8 mouse cellular contexts compared by ENCODE assay signal in the genomic region with DNA sequence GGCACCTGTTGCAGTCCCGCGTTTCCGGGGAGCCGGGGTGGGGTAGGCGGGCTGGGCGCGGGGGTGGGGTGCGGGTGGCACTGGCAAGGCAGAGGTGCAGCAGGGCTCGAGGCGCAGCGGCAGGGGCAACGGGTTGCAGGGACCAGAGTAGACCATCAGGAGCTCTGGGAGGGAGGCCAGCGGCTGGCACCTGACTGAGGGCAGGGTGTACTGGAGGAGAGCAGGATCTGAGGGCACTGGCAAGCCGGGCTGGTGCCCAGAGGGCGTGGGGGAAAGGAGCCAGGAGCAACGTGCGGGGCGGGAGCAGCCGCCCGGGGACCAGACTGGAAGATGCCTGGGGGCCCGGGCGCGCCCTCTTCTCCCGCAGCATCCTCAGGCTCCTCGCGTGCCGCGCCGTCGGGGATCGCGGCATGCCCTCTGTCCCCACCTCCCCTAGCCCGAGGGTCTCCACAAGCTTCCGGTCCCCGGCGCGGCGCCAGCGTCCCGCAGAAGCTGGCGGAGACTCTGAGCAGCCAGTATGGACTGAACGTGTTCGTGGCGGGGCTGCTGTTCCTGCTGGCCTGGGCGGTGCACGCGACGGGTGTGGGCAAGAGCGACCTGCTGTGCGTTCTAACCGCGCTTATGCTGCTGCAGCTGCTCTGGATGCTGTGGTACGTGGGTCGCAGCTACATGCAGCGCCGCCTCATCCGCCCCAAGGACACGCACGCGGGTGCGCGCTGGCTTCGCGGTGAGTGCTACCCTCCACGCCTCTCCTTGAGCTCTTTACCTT. TPM values are rescaled to one million over a fixed set of nuclear protein-coding genes. Genes with fewer than 3 reads are reported as not detected.
DNase-seq lines count a peak whose midpoint lies in the region; ATAC-seq and TF ChIP-seq lines count a peak whose summit lies in the region.

No protein-coding gene starts in this region.

- no peak for TF ChIP-seq POLR2A in limb, embryonic 14.5 days (IDR thresholded peaks at IDR 0.05; ENCODE audit: borderline replicate concordance, extremely low read depth, insufficient read depth, insufficient read length)

- no peaks in the 10 kb centered on the region for H3K36me3 ChIP-seq in E14TG2a.4 (ENCODE audit: insufficient read depth, low read length)
- no peaks in the 10 kb centered on the region for H3K36me3 ChIP-seq in embryonic facial prominence, embryonic 15.5 days
- H3K36me3 ChIP-seq in limb, embryonic 14.5 days (ENCODE audit: control insufficient read depth, insufficient read depth, low read length), result no peaks in the 10 kb centered on the region

- 1% methylated on average over 64 of the region's 65 CpGs for WGBS in embryonic facial prominence, embryonic 15.5 days
- WGBS in limb, embryonic 14.5 days, result 3% methylated on average over 51 of the region's 65 CpGs

- H3K4me1 ChIP-seq in E14TG2a.4 (replicated peaks; ENCODE audit: low read depth, low read length), result peaks cover 56% of the 10 kb centered on the region
- peaks cover 20% of the 10 kb centered on the region for H3K4me1 ChIP-seq in embryonic facial prominence, embryonic 15.5 days
- peaks cover 11% of the 10 kb centered on the region; the same call in 1 of the 2 replicates for H3K4me1 ChIP-seq in limb, embryonic 14.5 days (ENCODE audit: control insufficient read depth, insufficient read depth, low read length)

- H3K4me2 ChIP-seq in embryonic facial prominence, embryonic 15.5 days (replicated peaks), result peak overlapping the region; percentile 52
- peak overlapping the region; percentile 44 for H3K4me2 ChIP-seq in limb, embryonic 14.5 days (replicated peaks; ENCODE audit: low read depth, low read length, severe bottlenecking)

- no peaks in the 10 kb centered on the region; the same call in 1 of the 2 replicates for H3K9me3 ChIP-seq in E14TG2a.4 (ENCODE audit: low read length)
- no peaks in the 10 kb centered on the region for H3K9me3 ChIP-seq in embryonic facial prominence, embryonic 15.5 days (replicated peaks)
- H3K9me3 ChIP-seq in limb, embryonic 14.5 days (ENCODE audit: control insufficient read depth, low read length), result no peaks in the 10 kb centered on the region

- no peak overlapping the region for H3K9ac ChIP-seq in embryonic facial prominence, embryonic 15.5 days
- H3K9ac ChIP-seq in limb, embryonic 14.5 days (ENCODE audit: low read depth, low read length, severe bottlenecking), result peak overlapping the region; percentile 28; the same call in 1 of the 2 replicates

- TF ChIP-seq CTCF in E14TG2a.4 (conservative IDR thresholded peaks at IDR 0.05; ENCODE audit: low read length), result no peak

- DNase-seq in frontal cortex, postnatal 25 days (ENCODE audit: low spot score in 2 of 2), result no peak
- DNase-seq in limb, embryonic 14.5 days (ENCODE audit: low spot score), result no peak
- no peak for DNase-seq in right cerebral cortex, postnatal 10 days (ENCODE audit: low spot score in 2 of 2)
- DNase-seq in layer of hippocampus, postnatal 36 days, result no peak

- ATAC-seq in frontal cortex, adult (ENCODE audit: low TSS enrichment), result peak; percentile 45
- 0 out of 2 replicates have a peak, but pooled peaks have one; percentile 21 for ATAC-seq in embryonic facial prominence, embryonic 15.5 days (ENCODE audit: insufficient number of reproducible peaks, low FRiP score, low TSS enrichment, low read depth)
- no peak for ATAC-seq in limb, embryonic 14.5 days (ENCODE audit: low FRiP score, low read depth)
- ATAC-seq in CD4-positive, CD25-positive, alpha-beta regulatory T cell, adult 4 months, result no peak

- H3K27me3 ChIP-seq in E14TG2a.4 (ENCODE audit: insufficient read depth, low read length), result peaks cover 91% of the 10 kb centered on the region
- peaks cover 66% of the 10 kb centered on the region for H3K27me3 ChIP-seq in embryonic facial prominence, embryonic 15.5 days
- peaks cover 48% of the 10 kb centered on the region for H3K27me3 ChIP-seq in limb, embryonic 14.5 days (ENCODE audit: control insufficient read depth, insufficient read depth, low read length)

- no peak overlapping the region for H3K27ac ChIP-seq in embryonic facial prominence, embryonic 15.5 days (replicated peaks)
- H3K27ac ChIP-seq in limb, embryonic 14.5 days (replicated peaks; ENCODE audit: low read depth, low read length), result no peak overlapping the region

- H3K4me3 ChIP-seq in E14TG2a.4 (replicated peaks; ENCODE audit: low read length), result peak overlapping the region; percentile 74
- H3K4me3 ChIP-seq in embryonic facial prominence, embryonic 15.5 days (replicated peaks), result peak overlapping the region; percentile 32
- H3K4me3 ChIP-seq in limb, embryonic 14.5 days (replicated peaks; ENCODE audit: low read length), result peak overlapping the region; percentile 30

RNA-seq across cellular contexts. Expression of gene Otop1, which starts 1.5 kb away (rescaled TPM):
- not detected in 2 replicates for polyA plus RNA-seq in embryonic facial prominence, embryonic 15.5 days (2015; fragmentation: Nextera tagmentation; extraction: Ambion mirVana)
- polyA plus RNA-seq in limb, embryonic 14.5 days (2012; rRNA removed), result 0.04 TPM in 1 of 2 replicates, not detected in the other
- polyA plus RNA-seq in limb, embryonic 14.5 days (2014; fragmentation: Nextera tagmentation; extraction: Ambion mirVana), result not detected in 2 replicates
- polyA plus RNA-seq in CD4-positive, CD25-positive, alpha-beta regulatory T cell, adult 4 months (2017; shearing (Covaris generic)), result not detected
- not detected for total RNA-seq in layer of hippocampus, postnatal 36 days (2021)

RNA-seq across cellular contexts. Expression of gene Tmem128, which starts 17.3 kb away (rescaled TPM):
- 62.8 and 67.8 TPM in 2 replicates for polyA plus RNA-seq in embryonic facial prominence, embryonic 15.5 days (2015; fragmentation: Nextera tagmentation; extraction: Ambion mirVana)
- 51.1 and 57.5 TPM in 2 replicates for polyA plus RNA-seq in limb, embryonic 14.5 days (2012; rRNA removed)
- polyA plus RNA-seq in limb, embryonic 14.5 days (2014; fragmentation: Nextera tagmentation; extraction: Ambion mirVana), result 66.9 and 70.0 TPM in 2 replicates
- polyA plus RNA-seq in CD4-positive, CD25-positive, alpha-beta regulatory T cell, adult 4 months (2017; shearing (Covaris generic)), result 10 to 100 TPM; 88.0 to 91.9 TPM
- total RNA-seq in layer of hippocampus, postnatal 36 days (2021), result 10 to 100 TPM; 30.9 to 31.6 TPM

RNA-seq across cellular contexts. Expression of gene Drd5, which starts 41.9 kb away (rescaled TPM):
- 0.11 TPM in 1 of 2 replicates, not detected in the other for polyA plus RNA-seq in embryonic facial prominence, embryonic 15.5 days (2015; fragmentation: Nextera tagmentation; extraction: Ambion mirVana)
- polyA plus RNA-seq in limb, embryonic 14.5 days (2012; rRNA removed), result 0.04 and 0.12 TPM in 2 replicates
- 0.06 TPM in 1 of 2 replicates, not detected in the other for polyA plus RNA-seq in limb, embryonic 14.5 days (2014; fragmentation: Nextera tagmentation; extraction: Ambion mirVana)
- polyA plus RNA-seq in CD4-positive, CD25-positive, alpha-beta regulatory T cell, adult 4 months (2017; shearing (Covaris generic)), result under 1 TPM in 1 of 2 experiments, not detected in 1; 0.09 TPM
- 10 to 100 TPM; 14.1 to 16.5 TPM for total RNA-seq in layer of hippocampus, postnatal 36 days (2021)

RNA-seq across cellular contexts. Expression of gene Lyar, which starts 57.0 kb away (rescaled TPM):
- polyA plus RNA-seq in embryonic facial prominence, embryonic 15.5 days (2015; fragmentation: Nextera tagmentation; extraction: Ambion mirVana), result 81.4 and 86.1 TPM in 2 replicates
- polyA plus RNA-seq in limb, embryonic 14.5 days (2012; rRNA removed), result 29.4 and 54.7 TPM in 2 replicates
- polyA plus RNA-seq in limb, embryonic 14.5 days (2014; fragmentation: Nextera tagmentation; extraction: Ambion mirVana), result 75.1 and 85.2 TPM in 2 replicates
- polyA plus RNA-seq in CD4-positive, CD25-positive, alpha-beta regulatory T cell, adult 4 months (2017; shearing (Covaris generic)), result 10 to 100 TPM; 29.2 to 41.5 TPM
- total RNA-seq in layer of hippocampus, postnatal 36 days (2021), result 10 to 100 TPM; 13.9 to 15.0 TPM

RNA-seq across cellular contexts. Expression of gene Zbtb49, which starts 57.0 kb away (rescaled TPM):
- 12.9 and 15.3 TPM in 2 replicates for polyA plus RNA-seq in embryonic facial prominence, embryonic 15.5 days (2015; fragmentation: Nextera tagmentation; extraction: Ambion mirVana)
- 22.3 and 27.9 TPM in 2 replicates for polyA plus RNA-seq in limb, embryonic 14.5 days (2012; rRNA removed)
- polyA plus RNA-seq in limb, embryonic 14.5 days (2014; fragmentation: Nextera tagmentation; extraction: Ambion mirVana), result 12.4 and 14.0 TPM in 2 replicates
- 10 to 100 TPM; 12.3 to 28.2 TPM for polyA plus RNA-seq in CD4-positive, CD25-positive, alpha-beta regulatory T cell, adult 4 months (2017; shearing (Covaris generic))
- total RNA-seq in layer of hippocampus, postnatal 36 days (2021), result 10 to 100 TPM; 19.0 to 20.0 TPM

Comparison
In these comparisons a context has a peak if more than half of its experiments do, and no peak if none do; other contexts are left out.
1. ATAC-seq: peak in frontal cortex, adult (single experiment) and embryonic facial prominence, embryonic 15.5 days (single experiment); none in limb, embryonic 14.5 days (single experiment) and CD4-positive, CD25-positive, alpha-beta regulatory T cell, adult 4 months (single experiment).
2. Peak in every context shown above with its lines, with median percentiles within 50 percentile points of each other: H3K4me3 ChIP-seq.